Mouse (Mus musculus) testis, adult 2 months (tissue): ENCODE measurements at regions not wholly inside any gene's neighbourhood (a gene's known extent, or its start where the extent isn't known, plus 50 kb on each side); places are given as distances from the start of the nearest gene placed in this dataset.

Experiments
- H3K27ac ChIP-seq: fragments of 200-500 bp; 2 replicates; pipeline ENCODE4 v1.5.1; 2012; ENCODE audit warnings: low read depth, low read length; ENCODE audit not compliant: control insufficient read depth, insufficient read depth
- H3K27me3 ChIP-seq: fragments of 200-500 bp; 2 replicates; pipeline ENCODE4 v1.6.1; 2012; ENCODE audit warnings: mild to moderate bottlenecking, low read length, moderate library complexity; ENCODE audit not compliant: control insufficient read depth, insufficient read depth
- H3K36me3 ChIP-seq: fragments of 200-500 bp; 2 replicates; pipeline ENCODE4 v1.6.1; 2012; ENCODE audit warnings: mild to moderate bottlenecking, low read length; ENCODE audit not compliant: control insufficient read depth, insufficient read depth
- H3K4me1 ChIP-seq: fragments of 200-500 bp; 2 replicates; pipeline ENCODE4 v1.6.1; 2012; ENCODE audit warnings: low read length; ENCODE audit not compliant: control insufficient read depth, insufficient read depth
- H3K4me3 ChIP-seq: fragments of 200-500 bp; 2 replicates; pipeline ENCODE4 v1.5.1; 2012; ENCODE audit warnings: low read depth, mild to moderate bottlenecking, low read length, moderate library complexity, mixed read lengths; ENCODE audit not compliant: control insufficient read depth
- CTCF ChIP-seq: fragments of 200-500 bp; IDR thresholded peaks from 2 replicates; pipeline ENCODE4 v1.5.1; 2012; ENCODE audit warnings: low read depth, mild to moderate bottlenecking, inconsistent platforms, low read length, moderate library complexity; ENCODE audit not compliant: control insufficient read depth, insufficient read depth, insufficient replicate concordance
- POLR2A ChIP-seq: fragments of 200-500 bp; IDR thresholded peaks from 2 replicates; pipeline ENCODE4 v1.6.1; 2012; ENCODE audit warnings: low read depth, mild to moderate bottlenecking, inconsistent platforms, low read length, moderate library complexity; ENCODE audit not compliant: control insufficient read depth

- Histone ChIP-seq H3K36me3 (no peaks in the 10 kb centered on the region), H3K27me3 (0 out of 2 replicates have a peak, but pooled peaks cover 2% of the 10 kb centered on the region), H3K4me3 (no peak overlapping the region), H3K4me1 (no peaks in the 10 kb centered on the region), H3K27ac (no peak overlapping the region)
- TF ChIP-seq POLR2A, result no peak
- TF ChIP-seq CTCF, result no peak
Observed at GRCm38 (mm10) chr8:92137091-92137882, 220.1 kb upstream of the Irx5 start.

- Histone ChIP-seq H3K4me1 (no peaks in the 10 kb centered on the region), H3K27me3 (0 out of 2 replicates have a peak, but pooled peaks cover 2% of the 10 kb centered on the region), H3K36me3 (no peaks in the 10 kb centered on the region), H3K27ac (no peak overlapping the region), H3K4me3 (no peak overlapping the region)
- TF ChIP-seq CTCF (no peak), POLR2A (no peak)
Observed at GRCm38 (mm10) chr8:92136413-92136812, 221.0 kb upstream of the Irx5 start.

- 0 out of 2 replicates have a peak, but pooled peaks cover 2% of the 10 kb centered on the region for H3K27me3 ChIP-seq
- no peak overlapping the region for H3K4me3 ChIP-seq
- TF ChIP-seq POLR2A (no peak), CTCF (no peak)
- H3K36me3 ChIP-seq, result no peaks in the 10 kb centered on the region
- H3K4me1 ChIP-seq, result no peaks in the 10 kb centered on the region
- no peak overlapping the region for H3K27ac ChIP-seq
Observed at GRCm38 (mm10) chr8:92134434-92134833, 223.0 kb upstream of the Irx5 start.

DNA sequence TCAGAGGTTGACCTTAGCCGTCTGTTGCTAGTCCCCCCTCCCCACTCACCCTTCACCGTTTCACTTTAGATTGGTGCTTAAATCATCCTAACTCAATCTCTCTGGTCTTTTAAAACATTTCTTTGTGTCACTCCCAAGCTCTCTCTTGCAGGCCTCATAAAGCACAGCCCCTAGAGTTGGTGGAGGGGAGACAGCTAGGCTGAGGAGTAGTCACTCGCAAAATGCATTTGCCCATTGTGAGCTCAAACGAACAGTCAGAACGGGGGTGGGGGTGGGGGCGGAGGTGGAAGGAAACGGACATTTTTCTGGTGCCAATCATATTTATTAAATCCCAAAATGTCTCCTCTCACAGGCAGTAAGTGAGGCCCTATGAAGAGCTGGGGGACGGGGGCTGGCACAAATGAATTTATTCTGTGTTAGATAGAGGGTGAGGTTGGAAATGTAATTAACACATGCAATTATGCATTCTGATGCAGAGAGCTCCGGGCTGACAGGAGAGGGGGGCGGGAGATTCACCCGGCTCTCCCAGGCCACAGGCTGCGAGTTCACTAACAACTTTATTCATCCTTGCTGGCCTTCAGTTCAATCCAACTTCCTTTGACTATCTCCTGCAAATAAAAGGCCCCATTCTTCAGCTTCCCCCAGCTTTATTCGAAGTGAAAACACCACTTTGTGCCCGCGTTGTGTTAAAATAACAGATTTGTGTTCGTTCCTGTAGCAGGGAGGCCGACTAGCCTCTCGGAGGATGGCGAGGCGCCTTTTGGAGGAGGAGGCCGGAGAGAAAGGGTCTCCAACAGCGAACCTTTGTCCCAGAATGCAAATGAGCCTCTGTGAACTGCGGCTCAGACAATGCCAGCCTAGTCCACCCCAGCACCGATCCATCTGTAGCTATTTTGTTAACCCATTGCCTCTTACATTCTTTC, 223.7 kb upstream of the Irx5 start:
- TF ChIP-seq POLR2A, result no peak
- no peak for TF ChIP-seq CTCF
- H3K27ac ChIP-seq, result no peak overlapping the region
- H3K4me3 ChIP-seq, result no peak overlapping the region
- no peaks in the 10 kb centered on the region for H3K4me1 ChIP-seq
- H3K27me3 ChIP-seq, result 0 out of 2 replicates have a peak, but pooled peaks cover 2% of the 10 kb centered on the region
- H3K36me3 ChIP-seq, result no peaks in the 10 kb centered on the region

DNA sequence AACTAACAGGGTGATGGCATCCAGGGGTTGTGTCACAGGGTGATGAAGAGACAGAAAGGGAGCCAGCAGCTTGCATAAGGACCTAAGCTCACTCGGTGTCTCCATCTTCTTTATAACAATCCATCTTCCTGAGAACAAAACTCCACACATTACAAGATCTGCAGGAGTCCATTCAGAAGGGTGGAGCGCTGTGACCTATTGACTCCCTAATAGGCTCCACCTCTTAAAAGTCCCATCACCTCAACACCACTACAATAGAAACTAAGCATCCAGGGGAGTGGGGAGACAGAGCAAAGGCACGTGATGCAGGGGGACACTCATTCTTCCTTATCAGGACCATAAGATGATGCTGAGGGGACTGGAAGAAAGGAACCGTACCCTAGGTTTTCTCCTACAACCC, 224.5 kb upstream of the Irx5 start:
- Histone ChIP-seq H3K4me3 (no peak overlapping the region), H3K36me3 (no peaks in the 10 kb centered on the region), H3K4me1 (no peaks in the 10 kb centered on the region), H3K27ac (no peak overlapping the region), H3K27me3 (0 out of 2 replicates have a peak, but pooled peaks cover 2% of the 10 kb centered on the region)
- TF ChIP-seq POLR2A (no peak), CTCF (no peak)

- TF ChIP-seq CTCF (no peak), POLR2A (no peak)
- Histone ChIP-seq H3K4me1 (no peaks in the 10 kb centered on the region), H3K4me3 (no peak overlapping the region), H3K27ac (no peak overlapping the region), H3K27me3 (0 out of 2 replicates have a peak, but pooled peaks cover 2% of the 10 kb centered on the region), H3K36me3 (no peaks in the 10 kb centered on the region)
Observed at GRCm38 (mm10) chr8:92132526-92132925, 224.9 kb upstream of the Irx5 start.

GRCm38 (mm10) chr8:92130025-92130557, 227.3 kb upstream of the Irx5 start:
- TF ChIP-seq POLR2A (no peak), CTCF (no peak)
- H3K27ac ChIP-seq, result no peak overlapping the region
- H3K4me3 ChIP-seq, result no peak overlapping the region
- no peaks in the 10 kb centered on the region for H3K36me3 ChIP-seq
- H3K27me3 ChIP-seq, result no peaks in the 10 kb centered on the region
- H3K4me1 ChIP-seq, result no peaks in the 10 kb centered on the region
